Mouse (Mus musculus) left cerebral cortex, adult 8-10 months (tissue): ENCODE data around the gene Hoxd11. TPM values are rescaled to one million over a fixed set of nuclear protein-coding genes. Genes with fewer than 3 reads are reported as not detected.

Source experiments
- DNase-seq, 2 experiments: peaks; one replicate each; pipeline ENCODE4 v3.0.0; 2022; ENCODE audit warnings: low spot score in 2 of 2
- total RNA-seq, 4 experiments: library from RNA; stranded (reverse); gene quantifications; 2 replicates each; pipeline ENCODE4 v1.2.4; 2022

Gene Hoxd11
- total RNA-seq, 4 experiments from 2014 or later, result not detected

- DNase-seq, result no peak
Measured at GRCm38 (mm10) chr2:74663291-74663925, 15.9 kb upstream of the Hoxd11 start.

- no peak for DNase-seq
Measured at GRCm38 (mm10) chr2:74666411-74666810, 12.9 kb upstream of the Hoxd11 start.

GRCm38 (mm10) chr2:74667191-74667841 is 12.0 kb upstream of the Hoxd11 start:
- no peak for DNase-seq

GRCm38 (mm10) chr2:74667842-74668357 is 11.5 kb upstream of the Hoxd11 start, which contains the start of gene Hoxd13:
Gene Hoxd13, plus strand, starts transcription at chr2:74668310.
- no peak for DNase-seq

GRCm38 (mm10) chr2:74668370-74669229 is 10.8 kb upstream of the Hoxd11 start:
- DNase-seq, result no peak

GRCm38 (mm10) chr2:74669230-74669578 is 10.2 kb upstream of the Hoxd11 start:
- DNase-seq, result no peak

- no peak for DNase-seq
Measured at GRCm38 (mm10) chr2:74669650-74670235, 9.6 kb upstream of the Hoxd11 start.

- no peak for DNase-seq
Measured at GRCm38 (mm10) chr2:74670632-74671188, 8.6 kb upstream of the Hoxd11 start.

- DNase-seq, result no peak
Measured at GRCm38 (mm10) chr2:74671847-74672246, 7.5 kb upstream of the Hoxd11 start.

- DNase-seq, result no peak
Measured at GRCm38 (mm10) chr2:74672481-74673362, 6.6 kb upstream of the Hoxd11 start.

GRCm38 (mm10) chr2:74673835-74674425 is 5.4 kb upstream of the Hoxd11 start:
- DNase-seq, result no peak

- DNase-seq, result no peak
Measured at GRCm38 (mm10) chr2:74674881-74675665, 4.3 kb upstream of the Hoxd11 start, which contains the start of gene Hoxd12. Gene Hoxd12, plus strand, starts transcription at chr2:74675013.

- no peak for DNase-seq
Measured at GRCm38 (mm10) chr2:74675666-74676282, 3.6 kb upstream of the Hoxd11 start.

- DNase-seq, result no peak
Measured at GRCm38 (mm10) chr2:74676376-74677052, 2.8 kb upstream of the Hoxd11 start.

GRCm38 (mm10) chr2:74677106-74677505 is 2.3 kb upstream of the Hoxd11 start:
- DNase-seq, result no peak

- DNase-seq, result no peak
Measured at GRCm38 (mm10) chr2:74679596-74679971, 227 bp downstream of the Hoxd11 start.

- DNase-seq, result no peak
Measured at GRCm38 (mm10) chr2:74679980-74680379, 623 bp downstream of the Hoxd11 start.
